Mouse (Mus musculus): ENCODE measurements around the gene Cdc42bpb.

The Cdc42bpb gene

DNA sequence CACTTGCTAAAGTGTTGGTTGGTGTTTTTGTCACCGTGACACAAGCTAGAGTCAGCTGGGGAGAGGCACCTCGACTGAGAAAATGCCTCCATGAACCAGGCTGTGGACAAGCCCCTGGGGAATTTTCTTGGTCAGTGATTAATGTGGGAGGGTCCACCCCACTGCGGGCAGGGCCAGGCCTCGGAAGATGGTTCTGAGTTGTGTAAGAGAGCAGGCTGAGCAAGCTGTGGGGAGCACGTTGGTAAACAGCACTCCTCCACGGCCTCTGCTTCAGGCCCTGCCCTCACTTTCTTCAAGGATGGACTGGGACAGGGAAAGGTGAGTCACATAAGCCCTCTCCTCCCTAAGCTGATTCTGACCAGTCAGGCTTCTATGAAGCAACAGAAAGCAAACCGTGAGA is 36.8 kb downstream of the Cdc42bpb start:
- no peak for DNase-seq (ENCODE audit: low spot score)

- no peak for DNase-seq (ENCODE audit: low spot score)
These were observed 39.6 kb downstream of the Cdc42bpb start for GRCm38 (mm10) chr12:111337864-111338354.

DNA sequence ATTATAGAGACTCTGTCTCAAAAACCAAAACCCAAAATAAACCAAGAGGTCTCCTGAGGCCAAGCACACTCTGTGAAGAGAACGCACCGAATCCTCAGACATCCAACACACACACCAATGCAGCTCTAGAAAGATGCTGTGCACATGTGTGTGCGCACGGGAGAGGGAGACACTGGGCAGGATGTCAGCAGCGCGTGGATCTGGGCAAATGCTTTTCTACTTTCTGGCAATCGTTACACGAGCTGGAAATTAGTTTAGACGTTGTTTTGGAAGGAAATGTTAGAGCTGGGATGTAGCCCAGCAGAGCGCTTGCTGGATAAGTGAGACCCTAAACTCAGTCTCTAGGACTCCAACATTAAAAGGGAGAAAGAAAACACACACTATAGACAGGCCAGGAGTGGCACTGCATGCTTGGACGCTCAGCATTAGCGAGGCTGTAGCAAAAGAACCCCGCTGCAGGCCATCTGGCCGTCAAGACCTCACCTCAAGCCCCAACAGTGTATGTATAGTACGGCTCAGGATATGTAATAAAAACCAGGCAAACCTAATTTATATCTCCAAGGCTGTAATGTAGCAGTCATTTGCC is 44.4 kb downstream of the Cdc42bpb start:
- DNase-seq (ENCODE audit: low spot score) = no peak

DNA sequence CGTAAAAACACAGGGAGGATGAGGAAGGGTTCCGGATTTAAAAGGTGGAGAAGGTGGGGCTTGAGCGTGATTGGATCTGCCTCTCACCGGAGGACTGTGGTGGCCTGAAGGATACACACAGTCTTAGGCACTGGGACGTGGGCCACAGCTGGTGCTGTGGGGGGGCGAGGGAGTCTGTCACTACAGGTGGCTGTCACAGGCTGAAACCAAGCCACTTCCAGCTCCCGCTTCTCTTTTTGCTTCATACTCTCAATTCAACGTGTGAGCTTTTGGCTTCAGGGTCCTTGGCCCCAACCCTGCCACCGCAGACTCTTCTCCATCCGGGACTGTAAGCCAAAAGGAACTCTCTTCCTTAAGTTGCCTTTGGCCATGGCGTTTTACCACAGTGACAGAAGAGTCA is 45.1 kb downstream of the Cdc42bpb start:
- DNase-seq (ENCODE audit: low spot score) = no peak

GRCm38 (mm10) chr12:111331573-111331972 is 45.9 kb downstream of the Cdc42bpb start:
- no peak for DNase-seq (ENCODE audit: low spot score)

DNA sequence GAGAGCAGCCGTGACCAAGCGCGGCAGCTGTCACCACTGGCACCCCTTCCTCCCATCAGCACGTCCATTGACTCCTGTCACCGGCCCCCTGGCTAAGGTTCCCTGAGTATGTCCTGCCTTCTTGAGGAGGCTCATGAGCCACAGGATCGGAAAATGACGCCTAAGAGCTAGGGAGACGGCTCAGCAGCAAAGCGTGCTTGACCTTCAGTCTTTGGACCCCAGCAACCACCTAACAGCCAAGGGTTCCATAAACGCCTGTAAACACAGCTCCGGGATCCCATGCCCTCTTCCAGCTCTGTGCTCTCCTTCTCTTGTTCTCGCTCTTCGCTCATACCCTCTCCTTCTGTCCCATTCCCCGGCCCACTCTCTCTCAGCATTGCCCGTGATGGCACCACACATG is 48.2 kb downstream of the Cdc42bpb start:
- DNase-seq (ENCODE audit: low spot score) = no peak

DNA sequence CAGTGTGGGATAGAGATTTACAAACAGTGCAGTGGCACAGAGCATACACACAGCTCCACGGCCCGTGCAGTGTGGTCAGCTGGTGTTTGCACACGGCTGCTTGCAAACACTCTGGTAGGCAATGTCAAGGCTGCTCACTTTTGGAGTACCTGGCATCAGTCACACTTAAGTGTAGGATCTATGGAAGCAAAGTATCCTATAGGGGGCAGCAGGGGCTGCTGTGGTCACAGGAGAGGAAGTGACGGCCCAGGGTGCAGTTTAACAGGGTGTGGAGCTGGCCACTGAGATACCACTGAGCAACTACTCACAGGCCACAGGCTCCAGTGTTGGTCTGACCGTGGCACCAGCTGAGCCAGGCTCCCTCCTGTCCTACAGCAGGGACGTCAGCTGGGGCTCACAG is 49.2 kb downstream of the Cdc42bpb start:
- DNase-seq (ENCODE audit: low spot score) = no peak

- no peak for DNase-seq (ENCODE audit: low spot score)
These were observed 51.6 kb downstream of the Cdc42bpb start for GRCm38 (mm10) chr12:111325744-111326424.

- DNase-seq (ENCODE audit: low spot score) = no peak
These were observed 52.6 kb downstream of the Cdc42bpb start for GRCm38 (mm10) chr12:111324949-111325348.

DNA sequence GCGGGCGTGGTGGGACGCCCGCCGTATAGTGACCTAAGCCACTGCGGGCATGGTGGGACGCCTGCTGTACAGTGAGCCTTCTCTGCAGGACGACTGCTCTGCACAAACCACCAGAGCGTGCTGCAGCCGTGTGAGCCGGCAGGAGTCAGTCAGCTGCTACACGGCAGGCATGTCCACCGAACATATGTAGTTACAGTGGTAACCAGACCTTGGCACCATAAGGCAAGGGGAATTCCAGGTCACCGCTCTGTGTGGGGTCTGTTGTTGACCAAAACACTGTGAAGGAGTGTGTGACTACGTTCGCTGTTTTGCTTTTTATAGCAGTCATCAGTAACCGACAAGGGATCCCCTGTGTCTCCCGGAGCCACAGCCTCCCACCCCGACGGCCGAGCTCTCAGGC is 53.0 kb downstream of the Cdc42bpb start:
- DNase-seq (ENCODE audit: low spot score) = no peak

- no peak for DNase-seq (ENCODE audit: low spot score)
These were observed 54.1 kb downstream of the Cdc42bpb start for GRCm38 (mm10) chr12:111323423-111323822.

- DNase-seq (ENCODE audit: low spot score) = no peak
These were observed 55.7 kb downstream of the Cdc42bpb start for GRCm38 (mm10) chr12:111321832-111322231.

GRCm38 (mm10) chr12:111320549-111320948 is 57.0 kb downstream of the Cdc42bpb start:
- no peak for DNase-seq (ENCODE audit: low spot score)

GRCm38 (mm10) chr12:111317694-111318093 is 59.8 kb downstream of the Cdc42bpb start:
- DNase-seq (ENCODE audit: low spot score) = no peak

DNA sequence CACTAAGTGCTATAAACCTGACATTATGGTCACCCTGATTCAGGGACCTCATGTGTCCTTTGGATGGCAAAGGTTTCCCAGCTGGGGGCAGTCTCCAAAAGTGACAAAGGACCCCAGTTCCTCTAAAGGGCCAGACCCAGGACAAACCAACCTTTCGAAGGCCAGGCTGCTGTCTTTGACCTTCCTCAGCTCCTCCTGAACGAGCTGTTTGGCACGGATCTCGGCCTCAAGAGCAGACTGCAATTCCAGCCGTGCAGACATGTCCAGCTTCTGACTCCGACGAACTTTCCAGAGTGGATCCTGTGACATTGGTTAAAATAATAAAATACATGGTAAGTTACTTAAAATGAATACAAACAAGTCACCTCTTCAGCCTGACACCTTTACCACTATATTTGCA is 63.2 kb downstream of the Cdc42bpb start:
- DNase-seq (ENCODE audit: low spot score) = no peak

- DNase-seq (ENCODE audit: low spot score) = no peak
These were observed 65.7 kb downstream of the Cdc42bpb start for GRCm38 (mm10) chr12:111311775-111312174.

GRCm38 (mm10) chr12:111309931-111310330 is 67.6 kb downstream of the Cdc42bpb start:
- no peak for DNase-seq (ENCODE audit: low spot score)

- DNase-seq (ENCODE audit: low spot score) = no peak
These were observed 68.3 kb downstream of the Cdc42bpb start for GRCm38 (mm10) chr12:111309256-111309655.

- DNase-seq (ENCODE audit: low spot score) = no peak
These were observed 70.7 kb downstream of the Cdc42bpb start for GRCm38 (mm10) chr12:111306821-111307220.

DNA sequence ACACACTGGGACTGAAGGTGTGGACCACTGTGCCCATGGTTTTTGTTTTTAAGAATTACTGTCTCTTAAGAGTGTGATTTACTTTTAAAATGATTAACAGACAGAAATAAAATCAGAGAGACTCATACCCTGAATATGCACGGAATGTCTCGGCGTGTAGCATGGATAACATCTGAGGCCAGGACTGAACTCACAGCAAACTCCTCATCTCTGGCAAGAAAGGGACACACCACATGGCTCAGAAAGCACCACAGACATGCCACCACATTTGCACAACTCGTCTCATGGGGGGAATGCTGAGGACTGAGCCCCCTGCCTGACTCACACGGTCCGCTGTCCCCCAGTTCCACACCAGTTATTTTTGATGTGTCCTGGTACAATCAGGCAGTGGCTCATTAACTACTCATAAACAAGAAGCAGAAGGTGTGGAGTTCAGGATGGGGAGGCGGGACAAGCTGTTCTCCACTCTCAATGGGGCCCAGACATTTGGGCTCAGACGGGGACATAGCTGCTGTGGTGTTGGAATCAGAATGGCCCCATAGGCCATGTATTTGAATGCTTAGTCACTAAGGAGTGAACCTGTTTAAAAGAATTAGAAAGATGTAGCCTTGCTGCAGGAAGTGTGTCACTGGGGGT is 73.7 kb downstream of the Cdc42bpb start:
- DNase-seq (ENCODE audit: low spot score) = no peak

GRCm38 (mm10) chr12:111302018-111302345 is 75.5 kb downstream of the Cdc42bpb start:
- no peak for DNase-seq (ENCODE audit: low spot score)

DNA sequence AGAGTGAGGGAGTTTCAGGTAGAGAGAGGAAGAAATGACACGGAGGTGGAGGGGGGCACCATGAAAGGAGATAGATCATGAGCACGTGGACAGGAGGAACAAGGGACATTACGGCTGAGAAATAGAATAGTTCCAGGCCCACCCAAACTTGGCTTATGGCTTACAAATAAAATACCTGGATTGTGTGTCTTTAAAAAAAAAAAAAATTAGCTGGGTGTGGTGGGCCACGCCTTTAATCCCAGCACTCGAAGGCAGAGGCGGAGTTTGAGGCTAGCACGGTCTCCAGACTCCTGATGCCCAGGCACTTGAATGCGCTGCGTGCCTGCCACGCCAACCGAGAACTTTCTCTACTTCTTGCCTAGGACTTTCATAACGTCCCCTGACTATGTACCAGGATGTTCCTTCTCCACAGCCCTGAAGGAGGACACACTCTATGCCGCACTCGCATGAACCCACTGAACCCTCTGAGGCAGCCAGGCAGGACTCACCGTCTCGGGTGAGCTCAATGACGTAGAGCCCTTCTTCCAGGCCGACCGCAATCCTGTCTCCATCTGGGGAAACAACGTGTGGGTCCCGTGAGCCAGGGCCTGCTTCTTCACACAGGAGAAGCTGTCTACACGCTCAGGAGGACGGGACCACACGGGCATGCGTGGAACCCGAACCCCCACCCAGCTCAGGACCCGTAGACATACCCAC is 76.0 kb downstream of the Cdc42bpb start:
- no peak for DNase-seq (ENCODE audit: low spot score)

DNA sequence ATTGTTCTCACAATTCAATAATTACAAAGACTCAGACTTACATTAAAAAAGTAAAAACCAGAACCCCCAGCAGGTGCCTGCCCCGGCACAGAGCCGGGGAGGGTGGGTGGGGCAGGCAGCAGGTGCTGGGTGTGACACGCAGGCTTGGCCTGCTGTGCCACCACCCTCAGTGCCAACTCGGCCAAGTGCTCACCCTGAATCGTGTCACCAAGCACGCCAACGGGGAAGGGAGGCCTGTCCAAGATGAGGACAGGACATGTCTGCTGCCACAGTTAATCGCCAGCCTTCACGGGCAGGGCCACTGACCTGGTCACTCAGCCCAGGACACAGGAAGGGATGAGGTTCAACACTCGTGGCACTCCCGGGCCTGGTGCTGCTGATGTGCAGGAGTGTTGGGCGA is 84.5 kb downstream of the Cdc42bpb start:
- no peak for DNase-seq (ENCODE audit: low spot score)

Measured in urinary bladder, postnatal 14 days (tissue).